Mouse (Mus musculus) forebrain, embryonic 12.5 days (tissue): ENCODE data around the gene Arhgef2. TPM values are rescaled to one million over a fixed set of nuclear protein-coding genes. Genes with fewer than 3 reads are reported as not detected.

ENCODE experiments used
- ATAC-seq: fragments of 200-750 bp; cut with Nextera tagmentation; 2 replicates; pipeline ENCODE4 v1.8.0; 2017; ENCODE audit warnings: moderate TSS enrichment; ENCODE audit not compliant: low FRiP score
- H3K27ac ChIP-seq: fragments of 300-500 bp; sonication (generic); 2 replicates; pipeline ENCODE4 v1.5.1; 2016; ENCODE audit warnings: mild to moderate bottlenecking
- H3K27me3 ChIP-seq: fragments of 300-500 bp; sonication (generic); 2 replicates; pipeline ENCODE4 v1.6.1; 2016; ENCODE audit warnings: mild to moderate bottlenecking
- H3K36me3 ChIP-seq: fragments of 300-500 bp; sonication (generic); replicated peaks from 2 replicates; pipeline ENCODE4 v1.6.1; 2016; ENCODE audit warnings: mild to moderate bottlenecking
- H3K4me1 ChIP-seq: fragments of 300-500 bp; sonication (generic); 2 replicates; pipeline ENCODE4 v1.6.1; 2016
- H3K4me2 ChIP-seq: fragments of 300-500 bp; sonication (generic); 2 replicates; pipeline ENCODE4 v1.6.1; 2016; ENCODE audit warnings: mild to moderate bottlenecking, moderate library complexity
- H3K4me3 ChIP-seq: fragments of 300-500 bp; sonication (generic); replicated peaks from 2 replicates; pipeline ENCODE4 v1.5.1; 2016; ENCODE audit warnings: mild to moderate bottlenecking
- H3K9ac ChIP-seq: fragments of 300-500 bp; sonication (generic); 2 replicates; pipeline ENCODE4 v1.6.1; 2016; ENCODE audit warnings: mild to moderate bottlenecking
- H3K9me3 ChIP-seq: fragments of 300-500 bp; sonication (generic); 2 replicates; pipeline ENCODE4 v1.6.1; 2016
- WGBS: fragments of 180-500 bp; shearing (Covaris S2); methylation state at CpG from one replicate; pipeline ENCODE4 v1.1.7; 2016; 5-methylcytosine and 5-hydroxymethylcytosine counted together
- polyA plus RNA-seq: library from polyadenylated mRNA; unstranded; fragments of >200 nt; fragmentation: Nextera tagmentation; extraction: Ambion mirVana; gene quantifications from 2 replicates; pipeline ENCODE4 v1.2.1, GENCODE M21; 2016

Gene Arhgef2
- polyA plus RNA-seq, 1 experiment from 2014 or later: 147 TPM

- Histone ChIP-seq H3K36me3 (peaks cover 94% of the 10 kb centered on the region), H3K4me2 (no peak overlapping the region), H3K9me3 (no peaks in the 10 kb centered on the region), H3K27me3 (no peaks in the 10 kb centered on the region), H3K4me3 (no peak overlapping the region), H3K27ac (no peak overlapping the region), H3K9ac (no peak overlapping the region), H3K4me1 (peaks cover 3% of the 10 kb centered on the region; the same call in 1 of the 2 replicates)
- no peak for ATAC-seq
- 95% methylated on average over 10 of the region's 10 CpGs for WGBS
Observed at GRCm38 (mm10) chr3:88633056-88633455, 27.3 kb downstream of the Arhgef2 start.

- 92% methylated on average over 19 of the region's 19 CpGs for WGBS
- no peaks in the 10 kb centered on the region for H3K27me3 ChIP-seq
Observed at GRCm38 (mm10) chr3:88635506-88636275, 29.9 kb downstream of the Arhgef2 start.

DNA sequence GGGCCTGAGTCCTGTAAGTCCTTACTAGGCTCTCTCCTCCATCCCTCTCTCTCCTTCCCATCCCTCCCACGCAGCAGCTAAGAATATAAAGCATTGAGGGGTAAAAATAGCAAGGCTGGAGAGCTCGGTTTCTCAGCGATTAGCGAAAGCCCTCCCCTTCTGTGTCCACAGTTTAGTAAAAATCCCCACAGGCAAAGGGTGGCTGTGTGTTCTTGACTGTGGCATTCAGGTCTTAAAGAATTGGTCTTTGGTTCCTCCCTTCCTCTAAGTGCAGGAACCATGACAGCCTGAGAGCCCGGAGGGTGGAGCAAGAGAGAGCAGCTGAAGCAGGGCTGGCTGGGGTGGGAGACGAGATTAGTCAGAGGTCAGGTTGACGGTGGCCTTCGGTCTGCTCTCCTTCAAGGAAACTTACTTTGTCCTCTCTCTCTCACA is 30.8 kb downstream of the Arhgef2 start:
- ATAC-seq: no peak
- Histone ChIP-seq H3K27me3 (no peaks in the 10 kb centered on the region), H3K4me1 (no peaks in the 10 kb centered on the region), H3K4me3 (no peak overlapping the region), H3K9me3 (no peaks in the 10 kb centered on the region), H3K9ac (no peak overlapping the region), H3K4me2 (no peak overlapping the region), H3K27ac (no peak overlapping the region), H3K36me3 (peaks cover 95% of the 10 kb centered on the region)
- WGBS: 93% methylated on average over 8 of the region's 8 CpGs

More at GRCm38 (mm10) chr3:88635506-88636275, 29.9 kb downstream of the Arhgef2 start:
- Histone ChIP-seq H3K4me2 (no peak overlapping the region), H3K9me3 (no peaks in the 10 kb centered on the region), H3K4me1 (no peaks in the 10 kb centered on the region), H3K36me3 (peaks cover 96% of the 10 kb centered on the region), H3K9ac (no peak overlapping the region), H3K4me3 (no peak overlapping the region), H3K27ac (no peak overlapping the region)
- no peak for ATAC-seq

DNA sequence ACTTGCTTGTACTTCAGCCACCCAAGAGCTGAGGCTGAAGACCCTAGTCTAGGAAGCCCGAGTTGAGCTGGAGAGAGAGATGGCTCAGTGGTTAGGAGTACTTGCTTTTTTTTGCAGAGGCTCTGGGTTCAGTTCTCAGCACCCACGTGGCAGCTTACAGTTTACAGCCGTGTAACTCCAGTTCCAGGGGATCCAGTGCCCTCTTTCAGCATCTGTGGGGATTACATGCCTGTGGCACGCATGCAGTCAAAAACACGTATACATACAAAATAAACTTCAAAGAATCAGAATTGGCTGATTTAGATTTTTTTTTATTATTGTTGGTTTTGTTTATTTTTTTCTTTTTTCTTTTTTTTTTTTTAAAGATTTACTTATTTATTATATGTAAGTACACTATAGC is 31.4 kb downstream of the Arhgef2 start:
- Histone ChIP-seq H3K4me2 (no peak overlapping the region), H3K9ac (no peak overlapping the region), H3K36me3 (peaks cover 95% of the 10 kb centered on the region), H3K27ac (no peak overlapping the region), H3K4me3 (no peak overlapping the region), H3K9me3 (no peaks in the 10 kb centered on the region), H3K4me1 (no peaks in the 10 kb centered on the region), H3K27me3 (no peaks in the 10 kb centered on the region)
- no peak for ATAC-seq
- WGBS: 92% methylated on average over 5 of the region's 5 CpGs

GRCm38 (mm10) chr3:88639239-88639638 is 33.5 kb downstream of the Arhgef2 start:
- H3K27ac ChIP-seq: no peak overlapping the region
- H3K36me3 ChIP-seq: peaks cover 95% of the 10 kb centered on the region
- H3K27me3 ChIP-seq: no peaks in the 10 kb centered on the region
- no peak overlapping the region for H3K4me2 ChIP-seq
- no peak for ATAC-seq
- no peaks in the 10 kb centered on the region for H3K9me3 ChIP-seq
- WGBS: 95% methylated on average over 12 of the region's 12 CpGs
- no peaks in the 10 kb centered on the region for H3K4me1 ChIP-seq
- H3K4me3 ChIP-seq: no peak overlapping the region
- H3K9ac ChIP-seq: no peak overlapping the region

- peaks cover 95% of the 10 kb centered on the region for H3K36me3 ChIP-seq
- 0 out of 2 replicates have a peak, but pooled peaks have one; percentile 13 for ATAC-seq
Observed at GRCm38 (mm10) chr3:88640676-88641075, 34.9 kb downstream of the Arhgef2 start.

DNA sequence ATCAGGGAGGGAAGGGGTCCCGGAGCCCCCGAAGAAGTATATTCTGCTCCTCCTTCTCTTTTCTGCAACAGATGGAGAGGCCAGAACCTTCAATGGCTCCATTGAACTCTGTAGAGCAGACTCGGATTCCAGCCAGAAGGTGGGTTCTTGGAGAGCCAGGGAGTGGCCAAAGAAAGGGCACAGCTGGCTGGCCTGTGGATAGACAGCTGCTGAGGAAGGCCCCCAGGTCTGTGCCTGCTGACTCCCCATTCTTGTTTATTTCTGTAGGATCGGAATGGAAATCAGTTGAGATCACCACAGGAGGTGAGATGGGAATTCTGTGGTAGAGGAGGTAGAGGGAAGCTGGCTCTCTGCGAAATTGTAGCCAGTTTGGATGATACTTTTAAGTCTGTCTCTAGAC is 37.3 kb downstream of the Arhgef2 start:
- Histone ChIP-seq H3K4me2 (no peak overlapping the region), H3K4me3 (no peak overlapping the region), H3K27me3 (no peaks in the 10 kb centered on the region), H3K9me3 (no peaks in the 10 kb centered on the region), H3K27ac (no peak overlapping the region), H3K36me3 (peaks cover 97% of the 10 kb centered on the region), H3K9ac (no peak overlapping the region), H3K4me1 (no peaks in the 10 kb centered on the region)
- ATAC-seq: no peak
- 82% methylated on average over 5 of the region's 5 CpGs for WGBS

More at GRCm38 (mm10) chr3:88640676-88641075, 34.9 kb downstream of the Arhgef2 start:
- Histone ChIP-seq H3K27ac (no peak overlapping the region), H3K9me3 (no peaks in the 10 kb centered on the region), H3K27me3 (no peaks in the 10 kb centered on the region), H3K4me3 (no peak overlapping the region), H3K9ac (no peak overlapping the region), H3K4me1 (no peaks in the 10 kb centered on the region), H3K4me2 (no peak overlapping the region)
- 88% methylated on average over 1 of the region's 1 CpGs for WGBS

GRCm38 (mm10) chr3:88645937-88646336 is 40.2 kb downstream of the Arhgef2 start:
- no peaks in the 10 kb centered on the region for H3K4me1 ChIP-seq
- H3K9ac ChIP-seq: no peak overlapping the region
- H3K27me3 ChIP-seq: no peaks in the 10 kb centered on the region
- no peak overlapping the region for H3K4me3 ChIP-seq
- peaks cover 79% of the 10 kb centered on the region for H3K36me3 ChIP-seq
- no peak overlapping the region for H3K4me2 ChIP-seq
- no peak for ATAC-seq
- 92% methylated on average over 12 of the region's 12 CpGs for WGBS
- no peaks in the 10 kb centered on the region for H3K9me3 ChIP-seq
- no peak overlapping the region for H3K27ac ChIP-seq

DNA sequence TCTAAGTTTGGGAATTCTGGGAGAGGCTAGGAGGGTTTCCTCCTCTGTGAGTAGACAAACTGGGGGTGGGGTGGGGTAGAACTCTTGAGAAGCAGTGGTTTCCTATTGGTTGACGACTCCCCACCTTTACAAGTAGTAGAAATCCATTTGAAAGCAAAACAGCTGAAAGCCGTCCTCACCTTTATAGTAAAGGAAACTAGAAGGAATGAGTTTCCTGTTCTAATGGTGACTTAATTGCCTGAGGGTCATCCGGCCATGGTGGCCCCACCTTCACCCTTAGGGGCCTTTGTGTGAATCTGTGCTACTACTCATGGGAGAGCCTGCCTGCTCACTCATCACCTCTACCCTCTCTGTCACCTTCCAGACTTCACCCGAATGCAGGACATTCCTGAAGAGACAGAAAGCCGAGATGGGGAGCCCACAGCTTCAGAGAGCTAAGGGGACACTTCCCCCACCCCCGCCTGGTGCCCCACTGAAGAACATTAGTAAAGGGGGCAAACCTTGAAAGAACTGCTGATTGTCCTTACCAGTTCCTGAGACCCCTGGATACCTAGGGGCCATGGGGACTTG is 40.7 kb downstream of the Arhgef2 start:
- H3K9me3 ChIP-seq: no peaks in the 10 kb centered on the region
- no peak overlapping the region for H3K4me2 ChIP-seq
- WGBS: 84% methylated on average over 6 of the region's 6 CpGs
- H3K4me3 ChIP-seq: no peak overlapping the region
- ATAC-seq: no peak
- H3K9ac ChIP-seq: no peak overlapping the region
- H3K27me3 ChIP-seq: no peaks in the 10 kb centered on the region
- H3K27ac ChIP-seq: no peak overlapping the region
- H3K4me1 ChIP-seq: no peaks in the 10 kb centered on the region
- peaks cover 74% of the 10 kb centered on the region for H3K36me3 ChIP-seq

- ATAC-seq: no peak
Observed at GRCm38 (mm10) chr3:88647076-88647475, 41.3 kb downstream of the Arhgef2 start.

DNA sequence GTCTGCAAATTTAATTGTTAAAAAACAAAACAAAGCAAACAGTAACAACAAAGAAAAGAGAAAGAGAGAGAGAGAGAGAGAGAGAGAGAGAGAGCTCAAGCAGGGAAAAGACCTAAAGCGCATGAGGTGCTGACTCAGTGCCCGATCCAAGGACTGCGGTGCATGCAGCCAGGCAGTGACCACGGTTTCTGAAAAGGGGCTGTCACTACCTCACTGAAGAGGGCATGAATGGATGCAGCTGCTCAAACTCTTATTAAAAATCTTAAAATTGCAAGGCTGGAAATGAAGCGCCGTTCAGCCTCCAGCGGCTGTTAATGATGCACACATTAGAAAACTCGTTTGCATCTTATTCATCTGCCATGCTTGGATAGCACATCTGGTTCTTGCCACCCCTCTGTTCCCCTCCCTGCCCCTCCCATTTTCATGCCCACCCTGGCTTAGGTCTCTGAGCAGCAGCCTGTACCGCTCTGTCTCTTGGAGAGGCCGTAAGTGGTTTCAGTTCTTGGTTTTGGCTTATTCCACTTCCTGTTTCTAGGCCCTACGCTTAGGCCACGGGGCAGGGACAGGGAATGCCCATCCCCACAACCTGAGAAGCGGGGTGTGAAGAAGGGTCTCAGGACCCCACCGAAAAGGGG is 42.1 kb downstream of the Arhgef2 start:
- H3K9ac ChIP-seq: no peak overlapping the region
- H3K27me3 ChIP-seq: no peaks in the 10 kb centered on the region
- H3K4me3 ChIP-seq: no peak overlapping the region
- no peak overlapping the region for H3K4me2 ChIP-seq
- H3K4me1 ChIP-seq: no peaks in the 10 kb centered on the region
- peaks cover 60% of the 10 kb centered on the region for H3K36me3 ChIP-seq
- peak overlapping the region; percentile 60; the same call in 1 of the 2 replicates for H3K27ac ChIP-seq
- H3K9me3 ChIP-seq: no peaks in the 10 kb centered on the region
- 82% methylated on average over 14 of the region's 14 CpGs for WGBS
- ATAC-seq: no peak

More at GRCm38 (mm10) chr3:88647076-88647475, 41.3 kb downstream of the Arhgef2 start:
- Histone ChIP-seq H3K4me1 (no peaks in the 10 kb centered on the region), H3K4me2 (no peak overlapping the region), H3K36me3 (peaks cover 68% of the 10 kb centered on the region), H3K4me3 (no peak overlapping the region), H3K9me3 (no peaks in the 10 kb centered on the region), H3K27ac (no peak overlapping the region), H3K9ac (no peak overlapping the region), H3K27me3 (no peaks in the 10 kb centered on the region)
- WGBS: 84% methylated on average over 3 of the region's 3 CpGs

DNA sequence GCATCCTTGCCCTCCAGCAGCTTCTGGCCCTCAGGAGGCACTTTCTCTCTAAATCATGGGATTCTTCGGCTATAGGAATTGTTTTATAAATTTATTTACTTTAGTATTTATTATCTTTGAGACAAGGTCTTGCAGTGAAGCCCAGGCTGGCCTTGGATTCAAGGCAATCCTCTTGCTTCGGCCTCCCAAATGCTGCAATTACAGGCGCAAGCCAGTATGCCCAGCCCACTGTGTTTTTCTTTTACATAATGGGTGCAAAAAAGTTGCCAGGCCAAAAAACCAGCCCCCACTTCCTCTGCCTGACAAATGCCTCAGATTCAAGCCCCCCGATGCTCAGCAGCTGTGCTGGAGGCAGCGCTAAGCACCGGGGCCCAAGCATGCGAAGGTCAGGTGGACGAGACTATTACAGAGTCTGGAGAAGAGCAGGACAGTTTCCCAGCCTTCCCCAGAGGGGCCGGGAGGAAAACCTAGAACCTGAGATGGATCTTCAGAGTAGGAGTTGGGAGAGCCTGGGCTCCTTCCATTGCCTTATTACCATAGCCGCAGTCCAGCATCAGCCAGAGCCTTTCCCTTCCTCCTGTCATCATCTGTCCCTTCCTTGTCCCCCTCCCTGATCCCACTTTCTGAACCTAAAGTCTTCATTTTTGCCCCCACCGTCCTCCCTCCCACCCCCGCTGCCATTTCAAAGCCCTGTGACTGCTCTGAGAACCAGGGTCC is 42.8 kb downstream of the Arhgef2 start:
- WGBS: 86% methylated on average over 12 of the region's 12 CpGs
- Histone ChIP-seq H3K9ac (no peak overlapping the region), H3K36me3 (peaks cover 53% of the 10 kb centered on the region), H3K4me2 (no peak overlapping the region), H3K27me3 (no peaks in the 10 kb centered on the region), H3K4me3 (no peak overlapping the region), H3K4me1 (no peaks in the 10 kb centered on the region), H3K9me3 (no peaks in the 10 kb centered on the region), H3K27ac (peak overlapping the region; percentile 60; the same call in 1 of the 2 replicates)
- no peak for ATAC-seq
